Mouse (Mus musculus) neural tube, embryonic 11.5 days (tissue): ENCODE measurements around the gene Wnk4. TPM values are rescaled to one million over a fixed set of nuclear protein-coding genes. Genes with fewer than 3 reads are reported as not detected.
"Not testable (repeated sequence)": the region's sequence is repeated elsewhere in the genome, so short reads cannot be mapped to it uniquely, and the experiment has no call there.

ENCODE experiments used
- ATAC-seq: fragments of 200-750 bp; cut with Nextera tagmentation; 2 replicates; pipeline ENCODE4 v1.8.0; 2017; ENCODE audit warnings: moderate number of reproducible peaks, mild to moderate bottlenecking, moderate TSS enrichment, moderate library complexity; ENCODE audit not compliant: insufficient read depth, low FRiP score, low TSS enrichment
- DNase-seq: peaks from one replicate; pipeline ENCODE4 v3.0.0-alpha.2; 2015; ENCODE audit warnings: low spot score
- H3K27ac ChIP-seq: fragments of 300-500 bp; sonication (generic); 2 replicates; pipeline ENCODE4 v1.5.1; 2014; ENCODE audit warnings: low read depth, mild to moderate bottlenecking, low read length
- H3K27me3 ChIP-seq: fragments of 300-500 bp; sonication (generic); 2 replicates; pipeline ENCODE4 v1.6.1; 2014; ENCODE audit warnings: mild to moderate bottlenecking, low read length, mixed read lengths; ENCODE audit not compliant: control insufficient read depth, insufficient read depth
- H3K36me3 ChIP-seq: fragments of 300-500 bp; sonication (generic); 2 replicates; pipeline ENCODE4 v1.6.1; 2014; ENCODE audit warnings: mild to moderate bottlenecking, low read length, moderate library complexity, mixed read lengths; ENCODE audit not compliant: control insufficient read depth, insufficient read depth
- H3K4me1 ChIP-seq: fragments of 300-500 bp; sonication (generic); 2 replicates; pipeline ENCODE4 v1.6.1; 2014; ENCODE audit warnings: low read length, mixed read lengths; ENCODE audit not compliant: control insufficient read depth, insufficient read depth
- H3K4me2 ChIP-seq: fragments of 300-500 bp; sonication (generic); 2 replicates; pipeline ENCODE4 v1.6.1; 2014; ENCODE audit warnings: low read depth, mild to moderate bottlenecking, moderate library complexity
- H3K4me3 ChIP-seq: fragments of 300-500 bp; sonication (generic); 2 replicates; pipeline ENCODE4 v1.5.1; 2014; ENCODE audit warnings: low read depth, low read length
- H3K9ac ChIP-seq: fragments of 300-500 bp; sonication (generic); 2 replicates; pipeline ENCODE4 v1.6.1; 2014; ENCODE audit warnings: mild to moderate bottlenecking, low read length
- H3K9me3 ChIP-seq: fragments of 300-500 bp; sonication (generic); 2 replicates; pipeline ENCODE4 v1.6.1; 2016; ENCODE audit warnings: low read length; ENCODE audit not compliant: control insufficient read depth
- WGBS: fragments of 180-500 bp; shearing (Covaris S2); extraction: QIAGEN DNeasy Blood & Tissue Kit; methylation state at CpG from one replicate; pipeline ENCODE4 v1.1.7; 2014; 5-methylcytosine and 5-hydroxymethylcytosine counted together
- polyA plus RNA-seq: library from polyadenylated mRNA; unstranded; fragments of >200 nt; fragmentation: Nextera tagmentation; extraction: Ambion mirVana; gene quantifications from 2 replicates; pipeline ENCODE4 v1.2.1, GENCODE M21; 2014

The Wnk4 gene
- polyA plus RNA-seq, 1 experiment from 2014 or later = 7.6 TPM

- 83% methylated on average over 8 of the region's 8 CpGs for WGBS
- Histone ChIP-seq H3K36me3 (peaks cover 4% of the 10 kb centered on the region), H3K9ac (peak overlapping the region; percentile 80), H3K4me1 (peaks cover 6% of the 10 kb centered on the region; the same call in 1 of the 2 replicates), H3K4me3 (peak overlapping the region; percentile 92), H3K27me3 (no peaks in the 10 kb centered on the region), H3K4me2 (peak overlapping the region; percentile 91), H3K9me3 (no peaks in the 10 kb centered on the region), H3K27ac (peak overlapping the region; percentile 24; the same call in 1 of the 2 replicates)
- ATAC-seq (no peak), DNase-seq (no peak)
Observed at GRCm38 (mm10) chr11:101315082-101315650, 54.8 kb downstream of the Wnk4 start.

GRCm38 (mm10) chr11:101315665-101316500 is 55.5 kb downstream of the Wnk4 start, which contains the start of gene Psme3:
Gene Psme3 (plus strand): TSS chr11:101316213.
- Histone ChIP-seq H3K27ac (peak within 1 kb of the TSS; percentile 24; the same call in 1 of the 2 replicates), H3K4me1 (peaks cover 6% of the 10 kb centered on the region; the same call in 1 of the 2 replicates), H3K9me3 (no peaks in the 10 kb centered on the region), H3K27me3 (no peaks in the 10 kb centered on the region), H3K4me3 (peak within 1 kb of the TSS; percentile 92), H3K4me2 (peak within 1 kb of the TSS; percentile 91), H3K36me3 (peaks cover 5% of the 10 kb centered on the region), H3K9ac (peak within 1 kb of the TSS; percentile 80)
- ATAC-seq = peak; percentile 83
- under 1% methylated on average over 56 of the region's 62 CpGs for WGBS
- DNase-seq = peak; percentile 95

GRCm38 (mm10) chr11:101316501-101316917 is 56.1 kb downstream of the Wnk4 start:
- WGBS = 0% methylated on average over 17 of the region's 17 CpGs
- H3K27me3 ChIP-seq = no peaks in the 10 kb centered on the region

GRCm38 (mm10) chr11:101323609-101324008 is 63.2 kb downstream of the Wnk4 start:
- ATAC-seq = no peak
- Histone ChIP-seq H3K27ac (no peak overlapping the region), H3K4me2 (no peak overlapping the region), H3K4me1 (no peaks in the 10 kb centered on the region), H3K9me3 (no peaks in the 10 kb centered on the region), H3K4me3 (no peak overlapping the region), H3K9ac (no peak overlapping the region), H3K36me3 (peaks cover 13% of the 10 kb centered on the region), H3K27me3 (no peaks in the 10 kb centered on the region)
- 25% methylated on average over 4 of the region's 4 CpGs for WGBS
- peak; percentile 77 for DNase-seq

More at GRCm38 (mm10) chr11:101316501-101316917, 56.1 kb downstream of the Wnk4 start:
- peak; percentile 53 for ATAC-seq
- Histone ChIP-seq H3K9ac (peak overlapping the region; percentile 80), H3K9me3 (no peaks in the 10 kb centered on the region), H3K4me3 (peak overlapping the region; percentile 92), H3K27ac (0 out of 2 replicates have a peak overlapping the region, but pooled peaks have one; percentile 24), H3K4me1 (peaks cover 6% of the 10 kb centered on the region; the same call in 1 of the 2 replicates), H3K36me3 (peaks cover 7% of the 10 kb centered on the region), H3K4me2 (peak overlapping the region; percentile 91)
- no peak for DNase-seq

GRCm38 (mm10) chr11:101324763-101325162 is 64.4 kb downstream of the Wnk4 start, which contains the start of gene Aoc2:
Gene Aoc2 (plus strand): TSS chr11:101325063.
- peaks cover 13% of the 10 kb centered on the region for H3K36me3 ChIP-seq

GRCm38 (mm10) chr11:101325201-101325600 is 64.8 kb downstream of the Wnk4 start:
- H3K27ac ChIP-seq, H3K36me3 ChIP-seq, DNase-seq, H3K4me3 ChIP-seq, ATAC-seq, H3K27me3 ChIP-seq, H3K4me2 ChIP-seq, H3K4me1 ChIP-seq, H3K9me3 ChIP-seq, H3K9ac ChIP-seq: not testable (repeated sequence)
- 93% methylated on average over 11 of the region's 11 CpGs for WGBS

More at GRCm38 (mm10) chr11:101324763-101325162, 64.4 kb downstream of the Wnk4 start, which contains the start of gene Aoc2:
- 96% methylated on average over 5 of the region's 5 CpGs for WGBS
- Histone ChIP-seq H3K4me2 (no peak within 1 kb of the TSS), H3K27me3 (no peaks in the 10 kb centered on the region), H3K4me3 (no peak within 1 kb of the TSS), H3K4me1 (no peaks in the 10 kb centered on the region), H3K27ac (no peak within 1 kb of the TSS), H3K9me3 (no peaks in the 10 kb centered on the region), H3K9ac (no peak within 1 kb of the TSS)
- ATAC-seq (no peak), DNase-seq (no peak)

- no peak for DNase-seq
- WGBS = 89% methylated on average over 11 of the region's 11 CpGs
- no peak for ATAC-seq
- H3K9ac ChIP-seq = no peak overlapping the region
- no peaks in the 10 kb centered on the region for H3K9me3 ChIP-seq
- H3K36me3 ChIP-seq = peaks cover 7% of the 10 kb centered on the region
- H3K4me3 ChIP-seq = no peak overlapping the region
- H3K27me3 ChIP-seq = no peaks in the 10 kb centered on the region
- no peaks in the 10 kb centered on the region for H3K4me1 ChIP-seq
- no peak overlapping the region for H3K27ac ChIP-seq
- no peak overlapping the region for H3K4me2 ChIP-seq
Observed at GRCm38 (mm10) chr11:101326147-101326546, 65.8 kb downstream of the Wnk4 start.
